Mouse (Mus musculus) megakaryocyte, embryonic 14.5 days (primary cell): Measurements from ENCODE around the gene Dynlt1a.
"Not testable (repeated sequence)": the region's sequence is repeated elsewhere in the genome, so short reads cannot be mapped to it uniquely, and the experiment has no call there.

Experiments used
- FLI1 ChIP-seq: IDR thresholded peaks from 2 replicates; pipeline ENCODE4 v1.6.1; 2012; ENCODE audit warnings: low read length, inconsistent platforms, mixed read lengths
- GATA1 ChIP-seq: IDR thresholded peaks from 3 replicates; pipeline ENCODE4 v1.6.1; 2012; ENCODE audit warnings: mixed read lengths, low read length, inconsistent platforms, borderline replicate concordance

- TF ChIP-seq GATA1, FLI1: not testable (repeated sequence)
These were observed 10.3 kb upstream of the Dynlt1a start for GRCm38 (mm10) chr17:6327554-6327953.
